Mouse (Mus musculus) right cerebral cortex, postnatal 14 days (tissue): ENCODE results near the gene Cyp2c39.
"Not testable (repeated sequence)": the region's sequence is repeated elsewhere in the genome, so short reads cannot be mapped to it uniquely, and the experiment has no call there.

Source experiments
- DNase-seq: peaks from one replicate; pipeline ENCODE4 v3.0.0; 2022

Gene Cyp2c39

GRCm38 (mm10) chr19:39510534-39510933, at the start of gene Cyp2c39:
TSS of gene Cyp2c39 (plus strand) at chr19:39510862.
- DNase-seq = no peak

GRCm38 (mm10) chr19:39462941-39463340, 47.7 kb upstream of the Cyp2c39 start, which contains the start of gene Cyp2c38:
TSS of gene Cyp2c38 (minus strand) at chr19:39463075.
- no peak for DNase-seq

- no peak for DNase-seq
Observed at GRCm38 (mm10) chr19:39463923-39464322, 46.7 kb upstream of the Cyp2c39 start.

DNA sequence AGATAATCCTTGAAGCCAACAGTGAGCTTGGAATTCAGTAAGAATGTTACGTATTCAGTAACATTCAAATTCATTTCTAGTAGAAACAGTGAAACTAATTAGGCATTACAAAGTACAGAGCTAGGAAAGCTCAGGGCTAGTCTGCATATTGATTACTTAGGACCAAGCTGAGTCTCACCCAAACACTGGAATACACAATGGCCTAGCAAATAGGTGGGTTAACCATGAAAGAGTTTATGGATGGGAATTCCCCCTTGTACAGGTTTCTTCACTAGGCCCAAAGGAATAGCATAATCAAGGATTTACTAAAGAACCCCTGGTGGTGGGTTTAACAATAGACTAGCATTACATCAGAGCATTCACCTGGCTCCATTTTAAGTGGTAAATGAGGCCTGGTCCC, 26.7 kb upstream of the Cyp2c39 start:
- DNase-seq = not testable (repeated sequence)

DNA sequence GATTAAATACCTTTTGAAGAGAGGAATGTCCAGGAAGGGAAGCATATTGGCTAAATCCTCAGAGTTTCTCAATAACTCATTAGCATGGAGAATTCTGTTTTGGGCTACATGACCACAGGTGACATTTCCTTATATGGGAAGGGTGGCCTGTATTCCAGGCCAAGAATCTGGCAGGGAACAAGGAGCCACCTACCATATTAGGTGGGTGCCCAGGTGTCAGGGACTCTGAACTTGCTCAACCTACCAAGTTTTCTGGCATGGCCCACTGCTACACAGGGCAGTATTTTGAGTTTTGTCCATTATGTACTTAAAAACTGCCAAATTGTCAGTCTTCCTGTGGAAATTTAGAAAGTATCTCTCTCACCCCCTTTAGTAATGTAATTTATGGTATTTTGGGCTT, 4.3 kb upstream of the Cyp2c39 start:
- no peak for DNase-seq

DNA sequence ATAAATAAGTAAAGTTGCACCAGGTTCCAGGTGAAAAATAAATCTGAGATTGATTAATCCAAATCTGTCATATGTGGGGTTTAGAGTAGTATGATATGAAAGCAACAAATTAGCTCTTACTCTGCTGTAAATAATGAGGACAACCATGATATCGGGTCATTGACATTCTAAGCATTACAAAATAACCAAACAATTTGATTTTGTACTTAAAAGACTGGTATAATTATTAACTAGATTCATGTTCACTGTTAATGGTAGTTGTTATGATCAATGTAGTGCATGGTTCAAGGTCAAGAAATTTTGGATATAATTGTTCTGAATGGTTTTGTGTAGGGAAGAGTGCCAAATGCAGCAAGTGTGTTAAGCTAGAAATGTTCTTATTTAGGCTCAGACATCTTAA, 1.1 kb upstream of the Cyp2c39 start:
- no peak for DNase-seq
